In the genomic region with DNA sequence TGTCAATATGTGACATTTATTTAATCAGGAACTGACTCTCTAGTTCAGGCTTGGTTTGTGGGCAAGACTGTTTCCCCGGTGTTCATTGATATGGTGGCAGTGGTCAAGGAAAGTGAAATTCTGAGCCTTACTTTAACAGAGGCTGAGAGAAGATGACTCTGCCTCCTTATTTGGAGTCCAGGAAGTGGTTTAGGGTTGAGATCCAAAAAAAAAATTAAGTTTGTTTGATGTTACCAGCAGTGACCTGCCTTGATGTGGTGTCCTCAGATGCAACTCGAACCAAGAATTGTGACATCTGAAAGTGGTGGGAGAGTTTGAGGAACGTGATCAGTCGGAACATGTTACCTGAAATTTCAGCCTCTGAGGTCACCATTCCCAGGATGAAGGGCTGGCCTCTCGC, we compare ENCODE assay signal across 21 mouse cellular contexts.
DNase-seq lines count a peak whose midpoint lies in the region; ATAC-seq and TF ChIP-seq lines count a peak whose summit lies in the region.
"Had no signal": no experiment of that assay in that cellular context is flagged by ENCODE, and none has a peak within 500 bp of the region (broad histone marks: within the 10 kb centered on the region; RNA-seq: fewer than 3 reads in every experiment).

No protein-coding gene starts in this region.

- H3K79me2 ChIP-seq in C2C12 (ENCODE audit: control insufficient read depth, insufficient read depth): no peaks in the 10 kb centered on the region

- intact Hi-C loops in heart, postnatal 36 days (cut with DNase I): no loop called here

- WGBS in kidney, embryonic 14.5 days: 85% methylated on average over 5 of the region's 5 CpGs

- no peaks in the 10 kb centered on the region for H3K27me3 ChIP-seq in C2C12 (ENCODE audit: control insufficient read depth, insufficient read depth, insufficient read length)
- no peaks in the 10 kb centered on the region for H3K27me3 ChIP-seq in megakaryocyte, embryonic 14.5 days (replicated peaks)
- H3K27me3 ChIP-seq in kidney, embryonic 14.5 days (ENCODE audit: control insufficient read depth, insufficient read depth, low read length): no peaks in the 10 kb centered on the region
- H3K27me3 ChIP-seq: embryonic facial prominence, embryonic 12.5 days; forebrain, embryonic 12.5 days; hindbrain, embryonic 12.5 days; midbrain, embryonic 12.5 days; neural tube, embryonic 13.5 days had no signal

- no peak overlapping the region for H3ac ChIP-seq in C2C12 (ENCODE audit: control insufficient read depth, insufficient read length, low read depth)

- H3K4me3 ChIP-seq in C2C12 (ENCODE audit: insufficient read depth, poor library complexity, severe bottlenecking): no peak overlapping the region
- peak overlapping the region; percentile 35 for H3K4me3 ChIP-seq in megakaryocyte, embryonic 14.5 days (replicated peaks)
- no peak overlapping the region for H3K4me3 ChIP-seq in kidney, embryonic 14.5 days (ENCODE audit: low read length)
- H3K4me3 ChIP-seq: embryonic facial prominence, embryonic 12.5 days; forebrain, embryonic 12.5 days; heart, embryonic 10.5 days; hindbrain, embryonic 12.5 days; limb, embryonic 10.5 days; midbrain, embryonic 12.5 days; neural tube, embryonic 13.5 days had no signal

- peaks cover 21% of the 10 kb centered on the region for H3K4me1 ChIP-seq in megakaryocyte, embryonic 14.5 days
- H3K4me1 ChIP-seq in kidney, embryonic 14.5 days (ENCODE audit: control insufficient read depth, insufficient read depth, low read length): no peaks in the 10 kb centered on the region
- H3K4me1 ChIP-seq: embryonic facial prominence, embryonic 12.5 days; forebrain, embryonic 12.5 days; heart, embryonic 10.5 days; hindbrain, embryonic 12.5 days; limb, embryonic 10.5 days; midbrain, embryonic 12.5 days; neural tube, embryonic 13.5 days had no signal

- ATAC-seq in neutrophil, adult 5-6 weeks (ENCODE audit: extremely low read depth, insufficient number of reproducible peaks, low FRiP score, poor library complexity, severe bottlenecking): peak; percentile 19; the same call in 1 of the 2 replicates
- ATAC-seq in kidney, embryonic 14.5 days (ENCODE audit: low FRiP score, low TSS enrichment): no peak
- ATAC-seq: liver, postnatal 0 days; lung, postnatal 0 days had no signal

- peak; percentile 13 for DNase-seq in c-Kit-positive CD71-negative TER-119-negative erythroid progenitor cells, embryonic 14.5 days (ENCODE audit: low read depth)
- no peak for DNase-seq in heart, adult 9 months (ENCODE audit: low spot score in 2 of 2)
- no peak for DNase-seq in heart, postnatal 36 days
- DNase-seq: adrenal gland, postnatal 25 days; cerebellum, postnatal 14 days; kidney, adult 11 months; liver, postnatal 0 days; thymus, postnatal 4 days had no signal

- TF ChIP-seq CTCF in C2C12 (IDR thresholded peaks at IDR 0.05; ENCODE audit: control insufficient read depth, insufficient read depth, insufficient read length): no peak

- peaks cover 2% of the 10 kb centered on the region for H3K9me3 ChIP-seq in megakaryocyte, embryonic 14.5 days
- H3K9me3 ChIP-seq in kidney, embryonic 14.5 days (ENCODE audit: control insufficient read depth, low read length): no peaks in the 10 kb centered on the region
- H3K9me3 ChIP-seq: embryonic facial prominence, embryonic 12.5 days; forebrain, embryonic 12.5 days; heart, embryonic 10.5 days; hindbrain, embryonic 12.5 days; limb, embryonic 10.5 days; midbrain, embryonic 12.5 days; neural tube, embryonic 13.5 days had no signal

- H3K27ac ChIP-seq in kidney, embryonic 14.5 days (ENCODE audit: low read depth, low read length): no peak overlapping the region
- H3K27ac ChIP-seq: embryonic facial prominence, embryonic 12.5 days; forebrain, embryonic 12.5 days; heart, embryonic 10.5 days; hindbrain, embryonic 12.5 days; limb, embryonic 10.5 days; macrophage; midbrain, embryonic 12.5 days; neural tube, embryonic 13.5 days had no signal

- no peak overlapping the region for H3K9ac ChIP-seq in kidney, embryonic 14.5 days (ENCODE audit: low read depth, low read length)
- H3K9ac ChIP-seq: embryonic facial prominence, embryonic 12.5 days; forebrain, embryonic 12.5 days; hindbrain, embryonic 12.5 days; liver, postnatal 0 days; midbrain, embryonic 12.5 days; neural tube, embryonic 13.5 days had no signal

- H3K4me2 ChIP-seq in kidney, embryonic 14.5 days (replicated peaks; ENCODE audit: low read depth, low read length): no peak overlapping the region
- H3K4me2 ChIP-seq: embryonic facial prominence, embryonic 12.5 days; forebrain, embryonic 12.5 days; hindbrain, embryonic 12.5 days; midbrain, embryonic 12.5 days; neural tube, embryonic 13.5 days had no signal

- H3K79me3 ChIP-seq in C2C12 (ENCODE audit: low read depth): no peaks in the 10 kb centered on the region

- no peaks in the 10 kb centered on the region for H3K36me3 ChIP-seq in C2C12 (ENCODE audit: control insufficient read depth, insufficient read depth)
- no peaks in the 10 kb centered on the region for H3K36me3 ChIP-seq in megakaryocyte, embryonic 14.5 days (replicated peaks; ENCODE audit: low read length)
- H3K36me3 ChIP-seq in kidney, embryonic 14.5 days (ENCODE audit: control insufficient read depth, insufficient read depth, low read length): no peaks in the 10 kb centered on the region
- H3K36me3 ChIP-seq: embryonic facial prominence, embryonic 12.5 days; forebrain, embryonic 12.5 days; heart, embryonic 10.5 days; hindbrain, embryonic 12.5 days; limb, embryonic 10.5 days; midbrain, embryonic 12.5 days; neural tube, embryonic 13.5 days had no signal

TF ChIP-seq in C2C12, 6 proteins besides CTCF, POLR2A, EP300 and RAD21:
- peak; percentile 57 for TF ChIP-seq CEBPB (IDR thresholded peaks at IDR 0.05; ENCODE audit: low read depth)
- no peak for TF ChIP-seq USF1 (IDR thresholded peaks at IDR 0.05; ENCODE audit: low read depth)
